Mouse (Mus musculus): ENCODE results near the gene Galnt18.

DNA sequence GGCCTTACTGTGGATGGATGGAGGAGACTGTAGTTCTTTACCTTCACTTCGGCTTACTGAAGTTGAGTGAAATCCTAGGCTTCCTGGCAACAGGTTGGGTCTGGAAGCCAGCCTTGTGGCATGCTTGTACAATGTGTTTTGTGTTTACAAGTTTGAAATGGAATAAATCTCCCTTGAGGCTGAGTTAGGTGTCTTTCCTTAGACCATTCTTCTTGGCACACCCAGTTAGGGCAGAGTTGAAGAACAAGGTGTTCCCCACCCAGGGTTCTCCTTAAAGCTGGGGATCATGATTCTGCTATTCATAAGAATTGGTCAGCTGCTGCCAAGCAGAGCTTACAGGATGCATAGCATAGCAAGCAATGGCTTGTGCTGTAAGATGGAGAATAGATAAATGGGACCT lies 352.4 kb downstream of the Galnt18 start:
- no peak for TF ChIP-seq CTCF (IDR thresholded peaks at IDR 0.05; ENCODE audit: extremely low read depth, insufficient read depth, low read length)
- no peak for TF ChIP-seq POLR2A (IDR thresholded peaks at IDR 0.05; ENCODE audit: extremely low read depth, insufficient read depth, low read length)

Data from cortical plate, adult 2 months (tissue).